8 mouse cellular contexts compared by ENCODE assay signal in the genomic region with DNA sequence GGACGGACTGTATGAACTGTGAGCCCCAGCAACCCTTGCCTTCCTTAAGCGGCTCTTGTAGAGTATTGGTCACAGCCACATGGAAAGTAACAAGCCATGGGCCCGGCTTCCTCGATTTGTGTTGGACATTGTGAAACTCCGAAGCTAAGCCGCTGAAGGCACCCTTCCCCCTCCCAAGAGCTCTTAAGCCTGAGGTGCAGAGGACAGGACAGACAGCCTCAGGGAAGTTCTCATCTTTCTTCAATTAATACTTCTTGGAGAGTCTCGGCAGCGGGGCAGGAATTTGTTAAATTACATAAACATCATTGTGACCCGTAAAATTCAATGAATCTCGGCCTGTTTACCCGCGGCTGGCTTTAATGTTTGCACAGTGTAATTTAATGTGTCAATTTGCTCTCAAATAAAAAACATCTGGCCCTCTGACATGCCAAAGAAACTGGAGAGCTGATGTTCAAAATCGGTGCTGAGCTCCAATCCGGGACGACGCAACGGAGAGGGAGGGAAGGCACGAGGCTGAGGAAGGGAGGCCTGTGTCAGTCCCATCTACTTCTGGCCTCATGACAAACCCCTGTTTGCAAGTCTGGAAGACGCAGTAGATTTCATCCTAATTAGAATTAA.
DNase-seq lines count a peak whose midpoint lies in the region; ATAC-seq lines count a peak whose summit lies in the region.

No protein-coding gene starts in this region.

- H3K9me3 ChIP-seq in embryonic facial prominence, embryonic 13.5 days: no peaks in the 10 kb centered on the region
- H3K9me3 ChIP-seq in intestine, embryonic 15.5 days: no peaks in the 10 kb centered on the region

- ATAC-seq in embryonic facial prominence, embryonic 13.5 days (ENCODE audit: insufficient number of reproducible peaks, insufficient read depth, low FRiP score, low TSS enrichment, low read depth): peak; percentile 65; the same call in 1 of the 2 replicates
- ATAC-seq in intestine, embryonic 15.5 days: peak; percentile 51; the same call in 1 of the 2 replicates
- ATAC-seq in inflammation-experienced regulatory T-cells, adult 6 months: no peak

- 7% methylated on average over 19 of the region's 19 CpGs for WGBS in embryonic facial prominence, embryonic 13.5 days
- 42% methylated on average over 19 of the region's 19 CpGs for WGBS in intestine, embryonic 15.5 days

- DNase-seq in layer of hippocampus, adult 9-11 months: peak; percentile 58
- DNase-seq in layer of hippocampus, postnatal 10 days (ENCODE audit: low spot score in 2 of 2): no peak
- peak; percentile 71 for DNase-seq in lung, postnatal 36 days
- no peak for DNase-seq in spleen, postnatal 14 days (ENCODE audit: low spot score in 2 of 2)
- no peak for DNase-seq in cerebellum, adult 11 months

- peak overlapping the region; percentile 52 for H3K4me2 ChIP-seq in embryonic facial prominence, embryonic 13.5 days
- H3K4me2 ChIP-seq in intestine, embryonic 15.5 days (replicated peaks): no peak overlapping the region

- no peaks in the 10 kb centered on the region for H3K36me3 ChIP-seq in embryonic facial prominence, embryonic 13.5 days
- H3K36me3 ChIP-seq in intestine, embryonic 15.5 days: no peaks in the 10 kb centered on the region

- peak overlapping the region; percentile 64 for H3K27ac ChIP-seq in embryonic facial prominence, embryonic 13.5 days
- peak overlapping the region; percentile 79; the same call in 1 of the 2 replicates for H3K27ac ChIP-seq in intestine, embryonic 15.5 days

- H3K27me3 ChIP-seq in embryonic facial prominence, embryonic 13.5 days: peaks cover 73% of the 10 kb centered on the region
- no peaks in the 10 kb centered on the region for H3K27me3 ChIP-seq in intestine, embryonic 15.5 days (replicated peaks)

- no peak overlapping the region for H3K9ac ChIP-seq in embryonic facial prominence, embryonic 13.5 days
- H3K9ac ChIP-seq in intestine, embryonic 15.5 days: no peak overlapping the region

- H3K4me1 ChIP-seq in embryonic facial prominence, embryonic 13.5 days: peaks cover 52% of the 10 kb centered on the region
- peaks cover 39% of the 10 kb centered on the region for H3K4me1 ChIP-seq in intestine, embryonic 15.5 days (replicated peaks)

- H3K4me3 ChIP-seq in embryonic facial prominence, embryonic 13.5 days: peak overlapping the region; percentile 13; the same call in 1 of the 2 replicates
- no peak overlapping the region for H3K4me3 ChIP-seq in intestine, embryonic 15.5 days (replicated peaks)

Comparison
In these comparisons a context has a peak if more than half of its experiments do, and no peak if none do; other contexts are left out.
1. DNase-seq: peak in layer of hippocampus, adult 9-11 months (single experiment) and lung, postnatal 36 days (single experiment); none in layer of hippocampus, postnatal 10 days (0 of 2), spleen, postnatal 14 days (0 of 2) and cerebellum, adult 11 months (single experiment).